Mouse (Mus musculus) heart, adult 8-10 months (tissue): ENCODE measurements around the gene Ccdc190. TPM values are rescaled to one million over a fixed set of nuclear protein-coding genes. Genes with fewer than 3 reads are reported as not detected.

Experiments used
- DNase-seq: peaks from one replicate; pipeline ENCODE4 v3.0.0; 2022; ENCODE audit warnings: low spot score
- total RNA-seq, 4 experiments: library from RNA; stranded (reverse); gene quantifications; 2 replicates each; pipeline ENCODE4 v1.2.4; 2022

The Ccdc190 gene
- not detected for total RNA-seq

DNA sequence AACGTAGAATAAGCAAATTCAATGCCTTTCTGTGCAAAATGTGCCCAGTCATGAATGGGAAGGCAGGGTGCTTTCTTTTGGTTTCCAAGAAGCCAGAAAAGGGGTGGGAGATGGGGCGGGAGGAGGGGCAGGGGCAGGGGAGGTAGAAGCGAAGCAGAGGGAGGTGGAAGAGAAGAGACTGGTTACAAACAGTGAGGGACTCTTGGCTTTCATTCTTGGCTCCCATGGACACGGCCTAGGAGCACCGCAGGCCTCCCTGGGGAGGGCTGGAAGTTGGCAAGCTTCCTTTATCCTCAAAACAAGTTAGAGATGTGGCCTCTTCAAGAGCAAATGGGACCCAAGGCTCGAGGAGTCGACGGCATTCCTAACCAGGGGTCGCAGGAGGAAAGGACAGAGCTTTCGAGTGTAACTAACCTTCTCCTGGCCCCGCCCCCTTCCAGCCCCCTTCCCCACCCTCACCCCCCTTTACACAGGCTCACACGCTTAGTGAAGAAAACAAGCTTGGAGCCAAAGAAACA is at the start of gene Ccdc190:
Gene Ccdc190 (plus strand): TSS at position 195 of the 518 bp plus-strand sequence.
- no peak for DNase-seq

DNA sequence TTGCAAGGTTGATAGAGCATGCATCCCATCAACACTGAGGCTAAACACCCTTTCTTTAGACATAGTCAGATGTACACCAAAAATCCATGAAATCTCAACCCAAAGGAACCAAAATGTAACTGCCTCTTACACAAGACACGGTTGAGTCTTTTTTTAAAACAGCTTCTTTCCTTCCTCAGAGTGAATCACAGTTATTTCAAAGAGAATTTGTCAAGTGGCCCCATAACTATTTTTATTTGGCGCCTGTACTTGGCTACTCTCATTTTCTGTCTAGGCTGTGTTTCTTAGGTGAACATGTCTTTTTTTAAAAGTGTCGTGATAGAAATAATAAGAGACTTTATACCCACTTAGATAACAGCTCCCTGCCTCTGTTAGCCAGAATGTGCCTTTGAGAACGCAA is 49.4 kb upstream of the Ccdc190 start:
- no peak for DNase-seq

- no peak for DNase-seq
These were observed 48.3 kb upstream of the Ccdc190 start for GRCm38 (mm10) chr1:169880181-169880580.

DNA sequence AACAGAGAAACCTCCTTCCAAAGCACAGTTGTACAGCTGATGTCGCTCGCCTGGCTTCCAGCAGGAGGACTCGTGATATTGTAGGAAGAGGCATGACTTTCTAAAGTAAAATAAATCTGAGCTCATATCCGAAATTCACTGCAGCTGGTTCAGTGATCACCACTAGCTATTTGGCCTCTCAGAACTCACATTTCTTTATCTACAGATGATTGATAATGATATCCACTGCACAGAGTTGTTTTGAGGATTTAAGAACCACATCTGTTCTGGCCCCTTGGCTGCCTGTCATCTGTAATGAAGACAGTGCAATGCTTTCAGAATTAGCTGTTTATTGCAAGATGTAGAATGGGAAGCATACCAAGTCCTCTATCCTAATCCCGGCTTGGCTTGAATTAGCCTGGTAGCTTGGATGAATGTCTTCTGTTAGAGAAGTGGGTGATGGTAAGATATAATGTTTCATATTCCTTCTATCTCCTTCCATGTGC is 45.3 kb upstream of the Ccdc190 start:
- peak; percentile 13 for DNase-seq

DNA sequence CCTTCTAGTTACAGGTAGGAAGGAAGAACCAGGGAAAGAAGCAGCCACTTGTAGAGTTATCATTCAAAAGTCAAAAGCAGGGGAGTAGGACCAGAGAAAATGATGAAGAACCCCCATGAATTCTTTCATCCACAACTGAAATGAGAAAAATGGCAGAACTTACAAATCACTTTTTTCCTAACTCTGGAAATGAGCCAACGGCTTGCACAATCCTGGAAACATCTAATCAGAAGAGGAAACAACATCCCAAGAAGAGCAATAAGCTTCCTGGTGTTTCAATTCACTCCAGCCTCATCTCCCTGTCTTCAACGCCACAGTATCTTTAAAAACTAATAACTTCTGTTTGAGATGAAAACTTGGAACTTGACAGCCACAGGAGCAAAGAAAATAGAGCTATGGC is 39.2 kb upstream of the Ccdc190 start:
- DNase-seq = no peak

- no peak for DNase-seq
These were observed 34.5 kb upstream of the Ccdc190 start for GRCm38 (mm10) chr1:169893976-169894375.

GRCm38 (mm10) chr1:169895686-169896085 is 32.8 kb upstream of the Ccdc190 start:
- no peak for DNase-seq

DNA sequence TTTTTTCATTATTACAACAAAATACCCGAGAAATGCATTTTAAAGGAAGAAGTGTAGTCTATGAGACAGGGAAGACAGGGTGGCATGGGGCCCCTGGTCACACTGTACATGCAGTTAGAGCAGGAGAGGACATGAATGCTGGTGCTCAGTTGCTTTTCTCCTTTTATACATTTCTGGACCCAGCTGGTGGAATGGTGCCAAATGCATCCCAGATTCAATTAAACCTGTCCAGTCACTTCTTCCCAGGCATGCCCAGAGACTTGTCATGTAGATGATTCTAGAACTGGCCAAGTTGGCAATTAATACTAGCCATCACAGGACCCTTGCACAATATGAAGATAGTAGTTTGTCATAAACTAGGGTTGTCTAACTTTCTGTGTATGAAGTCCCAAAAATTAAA is 30.5 kb upstream of the Ccdc190 start:
- no peak for DNase-seq

GRCm38 (mm10) chr1:169898607-169899006 is 29.8 kb upstream of the Ccdc190 start:
- no peak for DNase-seq

DNA sequence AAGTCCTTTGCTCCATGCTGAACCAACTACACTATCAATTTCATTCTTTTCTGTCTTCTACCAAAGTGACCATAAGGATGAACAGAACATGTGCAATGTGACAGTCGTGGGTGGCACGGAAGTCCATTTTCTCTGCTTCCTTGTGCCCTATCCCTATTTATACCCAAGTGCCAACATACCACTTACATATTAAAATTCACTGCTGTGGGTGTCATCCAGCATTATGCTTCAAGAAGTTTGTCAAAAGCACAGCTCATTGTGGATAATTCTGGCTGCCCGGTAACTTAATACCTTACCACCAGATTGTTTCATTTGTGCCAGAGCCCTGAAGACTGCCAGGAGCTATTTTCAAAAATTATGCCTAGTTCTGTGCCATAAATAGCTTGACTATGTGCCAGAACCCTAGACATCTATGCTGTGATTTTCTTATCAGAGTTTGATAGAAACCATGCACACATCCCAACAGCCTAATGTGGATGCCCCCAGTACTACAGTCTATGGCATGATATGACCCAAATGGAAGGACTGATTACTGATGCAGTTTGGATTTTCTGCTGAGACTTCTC is 27.6 kb upstream of the Ccdc190 start:
- peak; percentile 48 for DNase-seq

DNA sequence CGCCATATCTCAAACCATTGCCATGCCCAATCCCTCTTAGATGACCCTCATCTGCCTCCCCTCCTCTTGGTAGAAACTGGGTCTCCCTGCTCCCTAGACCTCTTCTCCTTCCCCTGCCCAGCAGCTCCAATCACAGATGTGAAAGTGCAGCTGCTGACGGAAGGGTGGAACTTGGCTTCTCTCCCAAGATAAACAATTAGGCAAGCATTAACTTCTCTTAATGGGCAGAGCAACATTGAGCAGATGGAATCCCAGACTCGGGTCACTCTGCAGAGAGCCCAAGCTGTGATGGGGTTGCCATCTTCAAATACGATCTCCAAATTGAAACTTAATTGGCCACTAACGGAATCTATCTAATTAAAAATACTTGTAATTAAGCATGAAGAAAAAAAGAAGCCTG is 19.3 kb upstream of the Ccdc190 start:
- DNase-seq = no peak

GRCm38 (mm10) chr1:169909659-169910058 is 18.8 kb upstream of the Ccdc190 start:
- no peak for DNase-seq

DNA sequence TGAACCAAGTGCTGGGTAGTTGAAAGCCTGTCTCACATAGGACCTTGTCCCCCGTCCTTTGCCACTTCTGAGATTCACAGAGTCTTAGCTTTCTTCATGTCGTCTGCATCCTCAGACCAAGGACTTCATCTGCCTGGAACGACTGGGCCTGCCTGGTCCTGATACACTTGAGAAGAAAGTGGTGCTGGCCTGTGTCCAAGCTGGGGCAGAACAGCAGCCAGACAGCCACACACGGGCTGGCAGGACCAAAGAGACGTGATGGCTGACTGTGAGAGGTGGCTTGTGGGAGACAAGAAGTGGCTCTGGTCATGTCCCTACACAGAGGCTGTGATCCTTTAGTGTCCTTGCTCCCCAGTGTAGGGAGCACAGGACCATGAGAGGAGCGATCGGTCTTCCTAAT is 17.7 kb upstream of the Ccdc190 start:
- no peak for DNase-seq

- DNase-seq = no peak
These were observed 16.9 kb upstream of the Ccdc190 start for GRCm38 (mm10) chr1:169911526-169911925.

DNA sequence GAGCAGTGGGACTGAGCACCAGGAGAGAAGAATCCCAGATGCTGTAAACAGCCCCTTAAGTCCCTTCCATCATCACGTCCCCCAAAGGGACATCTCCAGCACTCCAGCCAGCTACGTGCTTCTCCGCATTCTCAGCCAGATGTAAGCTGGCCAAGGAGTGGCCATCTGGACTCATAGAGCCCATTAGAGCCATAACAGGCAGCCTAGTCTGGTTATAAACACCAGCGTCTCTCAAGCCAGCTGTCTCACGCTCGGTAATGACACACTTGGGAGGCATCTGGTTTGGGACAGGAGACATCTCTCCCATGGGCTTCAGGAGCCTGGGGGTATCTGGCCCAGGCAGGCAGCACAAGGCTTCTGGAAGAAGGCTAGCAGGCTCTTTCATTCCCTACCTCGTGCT is 11.8 kb upstream of the Ccdc190 start:
- peak; percentile 55 for DNase-seq

DNA sequence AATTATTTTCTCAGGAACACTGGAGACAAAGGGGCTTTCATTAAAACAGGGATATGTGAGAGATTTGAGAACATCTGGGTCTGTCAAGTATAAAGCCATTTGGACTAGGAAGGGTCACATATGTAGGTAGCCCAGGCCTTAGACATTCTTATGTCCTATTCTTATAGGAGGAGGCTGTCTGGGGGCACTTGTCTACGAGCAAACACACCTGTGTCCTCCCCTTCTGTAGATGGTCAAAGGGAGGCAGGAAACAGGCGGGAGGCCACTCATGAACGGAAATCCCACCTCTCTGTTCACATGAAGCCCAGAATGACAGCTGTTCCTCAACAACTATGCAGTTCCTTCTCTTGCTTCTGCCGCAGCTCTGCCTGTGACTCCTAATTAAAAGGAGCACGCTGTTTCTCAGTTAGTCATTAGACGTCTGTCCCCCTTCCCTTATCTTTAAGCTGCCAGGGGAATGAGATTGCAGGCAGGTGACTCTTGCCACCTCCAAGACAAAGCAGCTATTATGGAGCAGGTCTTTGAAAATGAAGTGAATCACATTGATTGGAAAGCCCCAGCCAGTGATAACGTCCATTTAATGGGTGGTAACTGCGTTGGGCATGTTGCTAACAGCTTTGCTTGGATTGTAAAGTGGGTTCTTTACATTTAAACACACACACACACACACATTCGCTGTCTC is 11.2 kb upstream of the Ccdc190 start:
- no peak for DNase-seq

DNA sequence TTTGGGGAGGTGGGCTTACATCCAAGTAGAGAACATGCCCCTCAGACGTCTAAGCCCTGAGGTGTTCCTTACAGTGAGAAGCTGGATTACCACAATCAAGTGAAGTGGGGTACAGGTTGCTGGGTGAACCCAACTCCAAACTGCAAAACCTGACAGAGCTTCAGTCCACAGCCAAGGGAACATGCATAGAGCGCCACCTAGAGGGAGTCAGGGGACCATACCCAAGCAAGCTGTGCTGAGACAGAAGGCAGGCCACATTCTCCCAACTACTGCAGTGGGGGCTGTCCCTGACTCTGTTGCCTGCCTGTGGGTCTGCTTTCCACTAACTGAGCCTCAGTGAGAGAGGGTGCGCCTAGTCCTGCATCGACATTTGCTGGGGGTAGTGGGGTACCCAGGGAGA is 10.4 kb upstream of the Ccdc190 start:
- peak; percentile 48 for DNase-seq

GRCm38 (mm10) chr1:169919211-169919610 is 9.2 kb upstream of the Ccdc190 start:
- DNase-seq = peak; percentile 71

GRCm38 (mm10) chr1:169921710-169922211 is 6.7 kb upstream of the Ccdc190 start:
- no peak for DNase-seq

DNA sequence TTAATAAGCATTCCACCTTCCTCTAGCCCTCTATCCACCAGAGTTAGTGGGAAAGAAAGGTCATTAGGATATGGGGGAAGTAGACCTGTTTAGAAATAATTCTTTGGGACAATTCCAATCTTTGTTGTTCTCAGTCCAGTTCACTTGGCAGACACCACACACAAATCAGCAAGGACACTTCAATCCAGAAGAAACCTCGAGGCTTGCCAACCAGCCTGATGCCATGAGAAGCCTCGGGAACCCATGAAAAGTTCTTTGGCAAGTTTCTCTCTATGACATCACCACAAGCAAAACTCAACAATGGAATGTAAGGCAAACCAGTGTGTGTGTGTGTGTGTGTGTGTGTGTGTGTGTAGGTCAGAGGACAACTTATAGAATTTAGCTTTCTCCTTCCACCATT is 3.9 kb upstream of the Ccdc190 start:
- no peak for DNase-seq

- DNase-seq = no peak
These were observed 587 bp upstream of the Ccdc190 start for GRCm38 (mm10) chr1:169927753-169928369.

GRCm38 (mm10) chr1:169931698-169932097 is 3.2 kb downstream of the Ccdc190 start:
- no peak for DNase-seq
